Mouse (Mus musculus): ENCODE data around the gene Pdzd2.

The Pdzd2 gene

GRCm38 (mm10) chr15:12734221-12734620 is 5.5 kb downstream of the Pdzd2 start:
- no peak for DNase-seq (ENCODE audit: low read depth, low spot score)

GRCm38 (mm10) chr15:12732613-12733012 is 7.1 kb downstream of the Pdzd2 start:
- no peak for DNase-seq (ENCODE audit: low read depth, low spot score)

- no peak for DNase-seq (ENCODE audit: low read depth, low spot score)
These were observed 11.3 kb downstream of the Pdzd2 start for GRCm38 (mm10) chr15:12728381-12728780.

GRCm38 (mm10) chr15:12725256-12725655 is 14.5 kb downstream of the Pdzd2 start:
- no peak for DNase-seq (ENCODE audit: low read depth, low spot score)

GRCm38 (mm10) chr15:12721684-12722500 is 17.8 kb downstream of the Pdzd2 start:
- DNase-seq (ENCODE audit: low read depth, low spot score): no peak

GRCm38 (mm10) chr15:12718819-12719218 is 20.9 kb downstream of the Pdzd2 start:
- DNase-seq (ENCODE audit: low read depth, low spot score): no peak

GRCm38 (mm10) chr15:12717410-12717809 is 22.3 kb downstream of the Pdzd2 start:
- DNase-seq (ENCODE audit: low read depth, low spot score): peak; percentile 16

- peak; percentile 15 for DNase-seq (ENCODE audit: low read depth, low spot score)
These were observed 22.8 kb downstream of the Pdzd2 start for GRCm38 (mm10) chr15:12716881-12717280.

- no peak for DNase-seq (ENCODE audit: low read depth, low spot score)
These were observed 25.4 kb downstream of the Pdzd2 start for GRCm38 (mm10) chr15:12714322-12714721.

GRCm38 (mm10) chr15:12713216-12713615 is 26.5 kb downstream of the Pdzd2 start:
- DNase-seq (ENCODE audit: low read depth, low spot score): no peak

GRCm38 (mm10) chr15:12710036-12710435 is 29.7 kb downstream of the Pdzd2 start:
- DNase-seq (ENCODE audit: low read depth, low spot score): no peak

GRCm38 (mm10) chr15:12708297-12708696 is 31.4 kb downstream of the Pdzd2 start:
- no peak for DNase-seq (ENCODE audit: low read depth, low spot score)

- no peak for DNase-seq (ENCODE audit: low read depth, low spot score)
These were observed 32.8 kb downstream of the Pdzd2 start for GRCm38 (mm10) chr15:12706902-12707301.

- peak; percentile 8 for DNase-seq (ENCODE audit: low read depth, low spot score)
These were observed 39.4 kb downstream of the Pdzd2 start for GRCm38 (mm10) chr15:12700367-12700766.

GRCm38 (mm10) chr15:12697741-12698140 is 42.0 kb downstream of the Pdzd2 start:
- no peak for DNase-seq (ENCODE audit: low read depth, low spot score)

- DNase-seq (ENCODE audit: low read depth, low spot score): no peak
These were observed 42.8 kb downstream of the Pdzd2 start for GRCm38 (mm10) chr15:12696889-12697288.

GRCm38 (mm10) chr15:12689716-12690381 is 49.9 kb downstream of the Pdzd2 start:
- DNase-seq (ENCODE audit: low read depth, low spot score): no peak

GRCm38 (mm10) chr15:12682549-12682948 is 57.2 kb downstream of the Pdzd2 start:
- no peak for DNase-seq (ENCODE audit: low read depth, low spot score)

- no peak for DNase-seq (ENCODE audit: low read depth, low spot score)
These were observed 57.8 kb downstream of the Pdzd2 start for GRCm38 (mm10) chr15:12681891-12682290.

- no peak for DNase-seq (ENCODE audit: low read depth, low spot score)
These were observed 59.0 kb downstream of the Pdzd2 start for GRCm38 (mm10) chr15:12680750-12681149.

- no peak for DNase-seq (ENCODE audit: low read depth, low spot score)
These were observed 59.7 kb downstream of the Pdzd2 start for GRCm38 (mm10) chr15:12679996-12680395.

- no peak for DNase-seq (ENCODE audit: low read depth, low spot score)
These were observed 61.1 kb downstream of the Pdzd2 start for GRCm38 (mm10) chr15:12678540-12679112.

- no peak for DNase-seq (ENCODE audit: low read depth, low spot score)
These were observed 64.4 kb downstream of the Pdzd2 start for GRCm38 (mm10) chr15:12675366-12675765.
